Mouse (Mus musculus): Measurements from ENCODE around the gene Lmf2.

Lmf2 gene

GRCm38 (mm10) chr15:89372536-89372935, 17.1 kb upstream of the Lmf2 start:
- DNase-seq (ENCODE audit: low spot score in 2 of 2): no peak

GRCm38 (mm10) chr15:89372068-89372467, 16.6 kb upstream of the Lmf2 start:
- DNase-seq (ENCODE audit: low spot score in 2 of 2): no peak

DNA sequence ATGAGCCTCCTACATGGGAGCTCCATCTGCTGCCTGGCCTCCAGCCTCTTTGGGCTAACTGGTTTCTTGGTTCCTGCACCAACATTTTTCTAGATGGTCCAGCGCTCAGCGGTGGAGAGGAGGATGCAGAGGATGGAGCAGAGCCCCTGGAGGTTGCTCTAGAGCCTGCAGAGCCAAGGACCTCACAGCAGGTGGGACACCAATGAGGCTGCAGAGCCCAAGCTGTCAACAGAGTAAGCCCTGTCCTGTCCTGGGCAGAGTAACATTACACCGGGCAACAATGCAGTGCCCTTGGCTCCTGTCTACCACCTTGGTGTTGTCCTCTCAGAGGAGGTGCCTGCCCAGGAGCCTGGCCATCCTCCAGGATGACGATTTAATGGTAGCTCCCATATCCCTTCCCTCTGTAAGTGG, 9.7 kb upstream of the Lmf2 start:
- DNase-seq (ENCODE audit: low spot score in 2 of 2): no peak

DNA sequence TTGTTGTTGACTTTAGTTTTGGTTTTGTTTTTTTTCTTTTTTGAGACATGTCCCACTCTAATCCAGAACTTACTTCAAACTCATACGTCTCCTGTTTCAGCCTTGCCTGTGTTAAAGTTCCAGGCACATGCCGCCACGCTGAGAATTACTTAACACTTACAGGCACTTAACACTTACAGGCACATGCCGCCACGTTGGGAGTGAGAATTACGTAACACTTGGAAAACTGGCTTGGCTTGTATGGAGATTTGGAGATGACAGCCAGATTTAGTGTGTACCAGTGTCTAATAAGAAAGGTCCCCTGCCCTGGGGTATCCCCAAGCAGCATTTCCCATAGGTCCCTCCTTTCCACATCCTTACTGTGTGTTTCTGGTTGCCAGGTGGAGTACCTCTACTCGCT, 7.6 kb upstream of the Lmf2 start:
- DNase-seq (ENCODE audit: low spot score in 2 of 2): no peak

DNA sequence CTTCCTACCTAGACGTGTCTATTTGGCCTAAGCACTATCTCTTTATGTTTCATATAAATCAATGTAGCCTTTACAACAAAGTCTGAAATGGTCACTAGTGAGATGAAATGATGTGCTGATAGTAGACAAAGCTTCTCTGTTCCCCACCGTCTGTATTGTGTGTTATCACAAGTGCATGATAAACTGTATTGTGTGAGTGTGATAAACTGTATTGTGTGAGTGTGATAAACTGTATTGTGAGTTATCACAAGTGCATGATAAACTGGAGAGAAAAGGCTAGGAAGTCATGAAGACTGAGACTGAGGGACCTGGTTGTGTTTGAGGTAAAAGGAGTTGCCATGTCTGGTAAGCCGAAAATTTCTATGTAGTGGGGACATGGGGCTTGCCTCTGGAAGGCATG, 3.3 kb upstream of the Lmf2 start:
- DNase-seq (ENCODE audit: low spot score in 2 of 2): no peak

- DNase-seq (ENCODE audit: low spot score in 2 of 2): peak; percentile 79 to 85
Observed at GRCm38 (mm10) chr15:89356372-89356771, 913 bp upstream of the Lmf2 start.

DNA sequence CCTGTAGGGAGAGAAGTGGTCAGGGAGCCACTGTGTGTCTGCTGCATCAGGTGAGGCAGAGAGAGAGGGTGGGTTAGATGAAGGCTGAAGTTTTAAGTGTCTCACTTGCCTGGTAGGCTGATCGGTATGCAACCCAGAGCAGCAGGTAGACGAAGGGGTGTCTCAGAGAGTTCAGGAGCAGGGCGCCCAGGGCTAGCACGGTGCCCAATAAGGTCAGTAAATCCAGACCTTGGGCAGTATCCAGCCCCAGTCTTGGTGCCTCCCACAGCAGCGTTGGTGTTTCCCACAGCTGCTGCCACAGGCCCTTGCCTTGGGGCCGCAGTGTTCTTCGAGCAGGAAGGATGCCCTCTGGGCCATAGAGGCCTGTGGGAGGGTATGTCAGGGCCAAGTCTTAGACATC, 1.0 kb downstream of the Lmf2 start:
- DNase-seq (ENCODE audit: low spot score in 2 of 2): no peak

GRCm38 (mm10) chr15:89353837-89354236, 1.6 kb downstream of the Lmf2 start:
- DNase-seq (ENCODE audit: low spot score in 2 of 2): no peak

- no peak for DNase-seq (ENCODE audit: low spot score in 2 of 2)
Observed at GRCm38 (mm10) chr15:89352795-89353194, 2.7 kb downstream of the Lmf2 start.

GRCm38 (mm10) chr15:89352054-89352453, 3.4 kb downstream of the Lmf2 start:
- DNase-seq (ENCODE audit: low spot score in 2 of 2): peak in 1 of 2 experiments; percentile 58

DNA sequence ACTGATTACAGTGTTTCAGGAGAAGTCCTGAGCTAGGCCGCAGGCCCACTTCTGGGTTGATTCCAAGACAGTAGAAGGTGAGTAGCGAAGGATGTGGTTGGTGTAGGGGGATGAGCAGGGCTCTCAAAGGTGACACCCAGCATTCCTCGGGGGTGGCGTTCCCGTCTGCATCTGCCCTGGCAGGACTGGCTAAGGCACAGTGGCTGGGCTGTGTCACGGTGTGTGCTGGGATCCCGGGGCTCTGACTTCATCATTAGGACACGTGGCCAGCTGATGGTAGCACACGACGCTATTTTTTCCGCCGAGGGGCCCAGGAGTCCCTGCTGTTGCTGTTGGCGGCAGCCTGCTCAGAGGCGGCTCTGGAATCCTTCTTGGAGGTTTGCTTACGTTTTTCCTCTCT, 4.2 kb downstream of the Lmf2 start:
- no peak for DNase-seq (ENCODE audit: low spot score in 2 of 2)

DNA sequence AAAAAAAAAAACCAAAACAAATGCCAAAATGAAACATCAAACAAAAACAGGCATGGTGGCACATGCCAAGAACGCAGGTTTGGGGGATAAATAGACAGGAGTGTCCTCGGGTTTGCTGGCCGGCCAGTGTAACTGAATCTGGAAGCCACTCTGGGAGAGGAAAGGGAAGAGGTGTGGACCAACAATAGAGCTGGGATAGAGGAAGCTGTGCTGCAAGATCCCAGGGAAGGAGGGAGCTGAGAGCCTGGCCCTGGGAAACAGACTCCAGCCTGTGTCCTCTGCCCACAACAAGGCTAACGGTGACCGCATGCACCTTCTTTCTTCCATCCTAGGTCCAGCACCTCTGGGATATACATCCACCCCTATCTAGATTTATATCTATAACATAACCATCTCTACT, 5.0 kb downstream of the Lmf2 start:
- DNase-seq (ENCODE audit: low spot score in 2 of 2): no peak

- no peak for DNase-seq (ENCODE audit: low spot score in 2 of 2)
Observed at GRCm38 (mm10) chr15:89343325-89343724, 12.1 kb downstream of the Lmf2 start.

GRCm38 (mm10) chr15:89341678-89342077, 13.8 kb downstream of the Lmf2 start:
- no peak for DNase-seq (ENCODE audit: low spot score in 2 of 2)

- DNase-seq (ENCODE audit: low spot score in 2 of 2): no peak
Observed at GRCm38 (mm10) chr15:89340136-89340535, 15.3 kb downstream of the Lmf2 start.

DNA sequence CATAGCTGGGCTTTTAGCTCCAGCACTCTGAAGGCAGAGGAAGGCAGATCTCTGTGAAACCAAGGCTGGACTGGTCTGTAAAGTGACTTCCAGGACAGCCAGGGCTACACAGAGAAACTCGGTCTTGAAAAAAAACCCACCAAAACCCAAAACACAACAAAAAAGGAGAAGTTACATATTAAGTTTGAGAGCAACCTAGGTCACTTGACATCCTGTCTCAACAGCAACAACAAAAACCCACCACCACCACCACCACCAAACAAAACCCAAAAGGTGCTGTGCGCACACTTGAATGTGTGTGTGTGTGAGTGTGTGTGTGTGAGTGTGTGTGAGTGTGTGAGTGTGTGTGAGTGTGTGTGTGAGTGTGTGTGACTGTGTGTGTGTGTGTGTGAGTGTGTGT, 15.8 kb downstream of the Lmf2 start:
- DNase-seq (ENCODE audit: low spot score in 2 of 2): no peak

DNA sequence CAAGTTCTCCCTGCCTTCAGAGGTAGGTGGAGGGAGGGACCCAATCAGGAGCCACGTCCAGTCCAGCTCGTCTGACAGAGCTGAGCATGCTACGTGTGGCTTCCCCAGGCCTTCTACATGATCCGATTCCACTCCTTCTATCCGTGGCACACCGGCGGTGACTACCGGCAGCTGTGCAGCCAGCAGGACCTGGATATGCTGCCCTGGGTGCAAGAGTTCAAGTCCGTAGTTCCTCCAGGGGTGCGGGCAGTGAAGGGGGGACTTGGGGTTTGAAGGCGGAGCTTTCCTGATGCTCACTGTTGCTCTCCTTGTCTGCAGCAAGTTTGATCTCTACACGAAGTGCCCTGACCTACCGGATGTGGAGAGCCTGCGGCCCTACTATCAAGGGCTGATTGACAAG, 19.0 kb downstream of the Lmf2 start:
- no peak for DNase-seq (ENCODE audit: low spot score in 2 of 2)

- DNase-seq (ENCODE audit: low spot score in 2 of 2): no peak
Observed at GRCm38 (mm10) chr15:89334774-89335537, 20.5 kb downstream of the Lmf2 start.

GRCm38 (mm10) chr15:89334271-89334670, 21.2 kb downstream of the Lmf2 start, which contains the start of gene Miox:
Gene Miox, plus strand, starts transcription at chr15:89334398.
- DNase-seq (ENCODE audit: low spot score in 2 of 2): no peak

- no peak for DNase-seq (ENCODE audit: low spot score in 2 of 2)
Observed at GRCm38 (mm10) chr15:89326441-89326840, 29.0 kb downstream of the Lmf2 start.

DNA sequence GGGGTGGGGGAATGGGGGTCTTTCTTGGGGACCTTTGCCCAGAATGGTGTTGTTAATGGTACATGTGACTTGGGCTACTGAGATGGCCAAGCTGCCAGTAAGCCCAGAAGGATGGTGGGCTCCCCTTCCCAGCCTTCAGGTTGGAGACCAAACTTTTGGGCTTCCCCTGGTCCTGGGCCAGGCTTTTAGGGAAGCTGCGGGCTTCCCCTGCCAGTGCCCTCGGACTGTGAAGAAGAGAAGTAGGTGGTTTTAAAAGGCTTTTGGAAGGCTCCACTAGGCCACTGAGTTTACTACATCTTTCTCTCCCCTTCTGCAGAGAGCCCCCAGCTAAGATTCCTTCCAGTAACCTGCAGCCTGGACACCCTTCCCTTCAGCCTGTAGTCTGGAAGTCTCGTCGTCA, 31.8 kb downstream of the Lmf2 start:
- DNase-seq (ENCODE audit: low spot score in 2 of 2): no peak

DNA sequence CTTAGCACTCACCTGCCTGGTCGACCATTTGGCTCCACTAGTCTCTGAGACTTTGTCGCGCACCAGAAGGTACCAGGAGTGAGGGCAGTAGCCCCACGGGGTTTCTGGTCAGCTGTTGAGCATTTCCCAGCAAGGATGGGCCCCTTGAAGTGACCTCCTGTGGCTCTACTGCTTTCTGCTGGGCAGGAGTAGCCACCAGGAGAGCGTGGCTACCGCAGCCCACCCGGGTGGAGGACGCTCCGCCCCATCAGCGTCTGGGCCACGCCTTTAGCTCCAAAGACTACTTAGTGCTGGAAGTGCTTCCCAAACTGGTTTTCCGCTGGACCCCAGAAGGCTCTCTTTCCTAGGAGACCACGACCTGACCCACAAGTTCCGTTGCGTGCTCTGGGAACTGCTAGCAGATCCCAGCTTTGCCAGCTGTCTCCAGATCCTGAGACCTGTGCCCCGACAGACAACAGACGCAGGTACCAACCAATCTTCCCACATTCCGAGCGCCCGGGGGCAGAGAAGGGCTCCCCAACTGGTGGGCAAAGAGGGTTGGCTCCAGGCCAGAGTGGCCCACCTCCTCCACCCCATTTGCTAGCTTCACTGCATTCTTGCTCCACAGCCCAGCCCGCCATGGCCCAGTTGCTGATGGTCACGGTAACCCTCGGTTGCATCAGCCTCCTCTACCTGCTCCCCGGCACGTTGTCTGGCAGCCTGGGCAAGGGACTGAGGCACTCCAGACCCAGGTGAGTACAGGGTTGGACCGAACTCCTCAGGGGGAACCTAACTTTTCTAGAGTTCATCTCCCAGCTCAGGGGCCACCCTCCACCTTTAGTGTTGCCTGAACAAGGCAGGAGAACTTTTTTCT, 32.6 kb downstream of the Lmf2 start, which contains the start of gene Adm2:
Adm2 (plus strand) TSS at position 51 of the 853 bp plus-strand sequence.
- no peak for DNase-seq (ENCODE audit: low spot score in 2 of 2)

DNA sequence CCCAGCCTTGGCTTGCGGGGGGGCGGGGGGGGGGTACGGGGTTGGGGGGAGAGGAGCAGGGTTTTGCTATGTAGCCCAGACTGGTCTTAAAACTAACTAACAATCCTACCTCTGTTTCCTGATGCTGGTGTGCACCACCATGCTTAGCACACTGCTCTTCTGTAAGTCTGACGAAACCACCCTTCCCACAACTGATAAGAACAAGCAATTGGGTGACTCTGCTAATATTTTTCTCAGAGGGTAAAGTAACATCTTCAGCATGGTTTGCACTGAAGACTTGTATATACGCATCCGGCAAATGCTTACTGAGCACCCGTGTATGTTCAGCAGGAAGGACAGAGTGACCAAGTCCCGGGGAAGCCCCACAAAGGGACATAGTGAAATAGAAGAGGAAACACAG, 34.2 kb downstream of the Lmf2 start:
- no peak for DNase-seq (ENCODE audit: low spot score in 2 of 2)
